Mouse (Mus musculus) megakaryocyte, embryonic 14.5 days (primary cell): ENCODE data around the gene Marc1.

Experiments
- FLI1 ChIP-seq: IDR thresholded peaks from 2 replicates; pipeline ENCODE4 v1.6.1; 2012; ENCODE audit warnings: low read length, inconsistent platforms, mixed read lengths
- GATA1 ChIP-seq: IDR thresholded peaks from 3 replicates; pipeline ENCODE4 v1.6.1; 2012; ENCODE audit warnings: mixed read lengths, low read length, inconsistent platforms, borderline replicate concordance

GRCm38 (mm10) chr1:184737228-184737627 lies 73.9 kb downstream of the Marc1 start:
- TF ChIP-seq FLI1 (no peak), GATA1 (no peak)
